Mouse (Mus musculus) midbrain, embryonic 16.5 days (tissue): Measurements from ENCODE around the gene Rbm6. TPM values are rescaled to one million over a fixed set of nuclear protein-coding genes. Genes with fewer than 3 reads are reported as not detected.
A peak's percentile ranks its signal among the peaks of the same experiment; 100 is the strongest.

Source experiments
- ATAC-seq: fragments of 200-750 bp; cut with Nextera tagmentation; 2 replicates; pipeline ENCODE4 v1.8.0; 2017; ENCODE audit warnings: moderate TSS enrichment
- H3K27ac ChIP-seq: fragments of 300-500 bp; sonication (generic); 2 replicates; pipeline ENCODE4 v1.5.1; 2014; ENCODE audit warnings: mild to moderate bottlenecking, low read length, mixed read lengths
- H3K27me3 ChIP-seq: fragments of 300-500 bp; sonication (generic); 2 replicates; pipeline ENCODE4 v1.6.1; 2014; ENCODE audit warnings: low read depth, low read length, mixed read lengths; ENCODE audit not compliant: control insufficient read depth, insufficient read depth
- H3K36me3 ChIP-seq: fragments of 300-500 bp; sonication (generic); 2 replicates; pipeline ENCODE4 v1.6.1; 2014; ENCODE audit warnings: mild to moderate bottlenecking, low read length, moderate library complexity, mixed read lengths; ENCODE audit not compliant: control insufficient read depth, insufficient read depth
- H3K4me1 ChIP-seq: fragments of 300-500 bp; sonication (generic); 2 replicates; pipeline ENCODE4 v1.6.1; 2014; ENCODE audit warnings: mild to moderate bottlenecking, low read length, mixed read lengths; ENCODE audit not compliant: control insufficient read depth, insufficient read depth
- H3K4me2 ChIP-seq: fragments of 300-500 bp; sonication (generic); 2 replicates; pipeline ENCODE4 v1.6.1; 2014; ENCODE audit warnings: mild to moderate bottlenecking, low read length, mixed read lengths
- H3K4me3 ChIP-seq: fragments of 300-500 bp; sonication (generic); 2 replicates; pipeline ENCODE4 v1.5.1; 2014; ENCODE audit warnings: low read depth, mild to moderate bottlenecking, low read length, moderate library complexity, mixed read lengths
- H3K9ac ChIP-seq: fragments of 300-500 bp; sonication (generic); 2 replicates; pipeline ENCODE4 v1.6.1; 2014; ENCODE audit warnings: low read depth, low read length, mixed read lengths
- H3K9me3 ChIP-seq: fragments of 300-500 bp; sonication (generic); replicated peaks from 2 replicates; pipeline ENCODE4 v1.6.1; 2014; ENCODE audit warnings: mild to moderate bottlenecking, low read length, mixed read lengths; ENCODE audit not compliant: control insufficient read depth, poor library complexity, severe bottlenecking
- WGBS: fragments of 180-500 bp; shearing (Covaris S2); extraction: QIAGEN DNeasy Blood & Tissue Kit; methylation state at CpG from one replicate; pipeline ENCODE4 v1.1.7; 2014; 5-methylcytosine and 5-hydroxymethylcytosine counted together
- polyA plus RNA-seq: library from polyadenylated mRNA; unstranded; fragments of >200 nt; fragmentation: Nextera tagmentation; extraction: Ambion mirVana; gene quantifications from 2 replicates; pipeline ENCODE4 v1.2.1, GENCODE M21; 2015

Rbm6 gene
- polyA plus RNA-seq, 1 experiment from 2014 or later = 95.5 TPM

GRCm38 (mm10) chr9:107774411-107774810 is 98.6 kb downstream of the Rbm6 start:
- Histone ChIP-seq H3K4me2 (no peak overlapping the region), H3K4me1 (peaks cover 8% of the 10 kb centered on the region), H3K9ac (no peak overlapping the region), H3K36me3 (peaks cover 16% of the 10 kb centered on the region), H3K27ac (no peak overlapping the region), H3K4me3 (no peak overlapping the region), H3K9me3 (no peaks in the 10 kb centered on the region), H3K27me3 (no peaks in the 10 kb centered on the region)
- 90% methylated on average over 3 of the region's 3 CpGs for WGBS
- no peak for ATAC-seq

- no peak for ATAC-seq
- H3K4me3 ChIP-seq = no peak overlapping the region
- peak overlapping the region; percentile 100; the same call in 1 of the 2 replicates for H3K9ac ChIP-seq
- peak overlapping the region; percentile 90 for H3K27ac ChIP-seq
- no peaks in the 10 kb centered on the region for H3K27me3 ChIP-seq
- WGBS = 66% methylated on average over 2 of the region's 2 CpGs
- H3K36me3 ChIP-seq = peaks cover 27% of the 10 kb centered on the region
- peaks cover 24% of the 10 kb centered on the region for H3K4me1 ChIP-seq
- no peak overlapping the region for H3K4me2 ChIP-seq
- no peaks in the 10 kb centered on the region for H3K9me3 ChIP-seq
Observed at GRCm38 (mm10) chr9:107771782-107772181, 101.3 kb downstream of the Rbm6 start.

DNA sequence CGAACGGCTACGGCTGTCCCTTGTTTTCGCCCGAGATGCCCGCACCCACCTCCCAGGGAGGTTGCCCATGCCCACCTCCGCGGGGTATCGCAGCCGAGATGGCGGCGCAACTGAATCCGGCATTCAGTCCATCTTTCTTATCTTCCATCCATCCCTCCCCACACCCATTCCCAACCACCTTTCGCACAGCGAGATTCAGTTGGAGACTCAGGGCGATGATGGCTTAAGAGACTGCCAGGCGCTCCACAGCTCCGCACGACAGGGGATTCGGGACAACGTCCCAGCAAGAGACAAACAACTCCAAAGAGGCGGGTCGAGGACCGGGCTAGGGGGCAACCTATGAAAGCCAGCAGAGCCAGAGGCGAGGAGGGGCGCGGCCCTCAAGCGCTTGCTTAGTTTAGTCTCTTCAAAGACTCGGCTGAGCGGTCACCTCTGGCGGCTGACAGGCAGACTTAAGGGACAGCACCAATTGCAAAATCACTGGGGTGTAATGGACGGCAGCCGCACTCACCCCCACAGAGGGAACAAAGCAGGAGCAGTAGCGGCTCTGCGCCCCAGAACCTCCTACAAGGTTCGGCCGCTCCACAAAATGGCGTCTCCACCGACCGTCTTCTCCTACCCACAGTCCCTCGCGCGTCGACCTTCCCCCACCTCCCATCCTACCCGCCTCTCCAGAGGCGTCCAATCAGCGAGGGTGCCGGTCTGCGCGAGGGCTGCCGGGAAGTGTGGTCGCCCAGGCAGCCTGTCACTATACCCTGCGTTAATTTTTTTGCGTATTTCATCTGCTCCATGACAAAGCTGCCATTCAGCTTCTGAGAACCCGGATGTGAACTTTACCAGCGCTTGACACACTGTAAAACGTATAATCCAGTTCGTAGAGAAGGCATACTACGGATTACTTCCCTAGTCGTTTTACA is 102.4 kb downstream of the Rbm6 start, which contains the start of gene Rbm5:
Rbm5 (minus strand) TSS at position 623 of the 917 bp plus-strand sequence.
- Histone ChIP-seq H3K27ac (peak within 1 kb of the TSS; percentile 96), H3K36me3 (peaks cover 28% of the 10 kb centered on the region), H3K9ac (peak within 1 kb of the TSS; percentile 100), H3K27me3 (no peaks in the 10 kb centered on the region), H3K9me3 (no peaks in the 10 kb centered on the region), H3K4me1 (peaks cover 24% of the 10 kb centered on the region), H3K4me2 (peak within 1 kb of the TSS; percentile 91), H3K4me3 (peak within 1 kb of the TSS; percentile 94)
- peak; percentile 100 for ATAC-seq
- 1% methylated on average over 60 of the region's 60 CpGs for WGBS

DNA sequence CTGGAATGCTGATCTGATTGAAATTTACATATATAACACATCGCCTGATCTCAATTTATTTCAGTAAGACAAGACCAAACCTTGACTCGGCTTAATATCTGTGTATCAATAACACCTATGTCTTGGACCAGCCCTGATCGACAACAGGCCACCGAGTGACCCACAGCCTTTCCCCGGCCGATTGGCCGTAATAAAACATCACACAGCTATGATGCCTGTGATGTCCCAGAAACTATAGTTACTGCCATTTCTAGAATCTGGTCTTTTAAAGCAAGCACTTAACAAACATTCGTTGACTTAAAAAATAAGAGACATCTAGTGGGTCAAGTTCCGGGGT is 103.0 kb downstream of the Rbm6 start:
- ATAC-seq = no peak
- no peaks in the 10 kb centered on the region for H3K27me3 ChIP-seq
- peak overlapping the region; percentile 94 for H3K4me3 ChIP-seq
- peaks cover 24% of the 10 kb centered on the region for H3K4me1 ChIP-seq
- peak overlapping the region; percentile 100 for H3K9ac ChIP-seq
- WGBS = 3% methylated on average over 9 of the region's 9 CpGs
- no peaks in the 10 kb centered on the region for H3K9me3 ChIP-seq
- peaks cover 29% of the 10 kb centered on the region for H3K36me3 ChIP-seq
- peak overlapping the region; percentile 91 for H3K4me2 ChIP-seq
- peak overlapping the region; percentile 96 for H3K27ac ChIP-seq

DNA sequence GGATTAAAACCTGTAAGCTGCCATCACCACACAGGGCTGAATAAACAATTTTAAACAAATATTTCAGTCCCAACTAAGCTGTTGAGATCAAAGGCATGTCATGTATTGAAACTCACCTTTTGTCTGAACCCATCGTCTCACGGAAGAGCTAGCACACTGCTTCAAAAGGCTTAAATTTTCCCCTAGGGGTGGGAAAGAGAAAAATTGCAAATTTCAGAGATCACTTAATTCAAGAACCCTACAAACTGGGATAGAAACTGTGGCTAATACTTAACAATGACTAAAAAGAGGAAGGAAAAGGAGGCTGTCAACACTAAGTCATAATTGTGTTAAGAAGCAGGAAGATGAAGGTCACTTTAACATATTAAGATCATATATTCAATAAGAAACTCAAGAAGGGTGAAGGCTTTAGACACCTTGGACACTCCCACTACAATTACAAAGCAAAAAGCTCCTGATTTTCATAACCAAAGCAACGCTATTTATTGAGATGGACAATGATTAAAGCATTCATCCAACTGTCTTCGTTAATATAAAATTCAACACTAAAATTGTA is 103.5 kb downstream of the Rbm6 start:
- ATAC-seq = no peak
- Histone ChIP-seq H3K36me3 (peaks cover 30% of the 10 kb centered on the region), H3K9ac (peak overlapping the region; percentile 100), H3K27ac (peak overlapping the region; percentile 32), H3K9me3 (no peaks in the 10 kb centered on the region), H3K4me2 (peak overlapping the region; percentile 91), H3K4me3 (peak overlapping the region; percentile 94), H3K27me3 (no peaks in the 10 kb centered on the region), H3K4me1 (peaks cover 24% of the 10 kb centered on the region)
- WGBS = 10% methylated on average over 4 of the region's 4 CpGs

GRCm38 (mm10) chr9:107768851-107769250 is 104.2 kb downstream of the Rbm6 start:
- Histone ChIP-seq H3K4me1 (peaks cover 24% of the 10 kb centered on the region), H3K27ac (no peak overlapping the region), H3K27me3 (no peaks in the 10 kb centered on the region), H3K9ac (no peak overlapping the region), H3K36me3 (peaks cover 31% of the 10 kb centered on the region), H3K4me3 (peak overlapping the region; percentile 94), H3K9me3 (no peaks in the 10 kb centered on the region), H3K4me2 (peak overlapping the region; percentile 91)
- WGBS = 68% methylated on average over 5 of the region's 5 CpGs
- ATAC-seq = no peak

DNA sequence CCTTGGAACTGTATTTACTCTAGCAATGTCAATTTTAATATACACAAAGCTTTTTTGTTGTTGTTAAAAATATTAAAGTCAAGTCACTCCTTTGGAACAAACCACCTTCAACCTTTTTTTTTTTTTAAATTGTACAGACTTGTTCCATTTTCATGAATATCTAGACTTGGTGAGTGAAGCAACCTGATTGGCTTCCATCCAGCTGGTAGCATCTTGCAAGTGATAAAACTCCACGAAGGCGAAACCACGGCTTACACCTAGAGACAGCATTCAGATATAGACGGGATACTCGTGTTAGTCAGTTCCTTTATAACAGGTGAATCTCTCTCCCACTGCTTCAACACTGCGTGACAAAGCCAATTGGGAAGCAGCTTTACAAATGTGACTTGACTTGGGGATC is 113.4 kb downstream of the Rbm6 start:
- Histone ChIP-seq H3K36me3 (peaks cover 50% of the 10 kb centered on the region), H3K4me2 (no peak overlapping the region), H3K9ac (no peak overlapping the region), H3K27ac (no peak overlapping the region), H3K27me3 (no peaks in the 10 kb centered on the region), H3K9me3 (no peaks in the 10 kb centered on the region), H3K4me1 (no peaks in the 10 kb centered on the region), H3K4me3 (no peak overlapping the region)
- ATAC-seq = no peak
- 93% methylated on average over 6 of the region's 6 CpGs for WGBS

DNA sequence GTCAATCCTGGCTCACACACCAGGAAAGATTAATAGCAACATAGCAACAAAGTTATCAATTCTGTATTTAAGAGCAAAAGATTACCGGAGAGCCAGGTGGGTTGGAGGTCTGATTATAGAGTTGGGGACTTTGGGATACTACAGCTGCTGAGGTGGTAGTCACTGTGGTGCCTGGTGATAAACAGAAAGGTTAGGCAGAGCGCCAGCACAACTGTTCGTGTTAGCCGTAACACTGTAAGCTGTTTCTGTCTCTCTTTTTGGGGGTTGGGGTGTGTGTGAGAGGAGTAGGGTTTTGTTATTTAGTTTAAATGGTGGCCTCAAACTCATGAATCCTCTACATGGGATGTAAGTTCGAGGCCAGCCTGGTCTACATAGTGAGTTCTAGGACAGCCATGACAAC is 122.7 kb downstream of the Rbm6 start:
- Histone ChIP-seq H3K9ac (no peak overlapping the region), H3K36me3 (peaks cover 78% of the 10 kb centered on the region), H3K4me2 (no peak overlapping the region), H3K9me3 (no peaks in the 10 kb centered on the region), H3K4me1 (no peaks in the 10 kb centered on the region), H3K27me3 (no peaks in the 10 kb centered on the region), H3K27ac (no peak overlapping the region), H3K4me3 (no peak overlapping the region)
- ATAC-seq = no peak
- 96% methylated on average over 5 of the region's 5 CpGs for WGBS

GRCm38 (mm10) chr9:107748063-107748462 is 125.0 kb downstream of the Rbm6 start:
- H3K27me3 ChIP-seq = no peaks in the 10 kb centered on the region
- H3K9ac ChIP-seq = no peak overlapping the region
- peaks cover 87% of the 10 kb centered on the region for H3K36me3 ChIP-seq
- no peak overlapping the region for H3K4me3 ChIP-seq
- ATAC-seq = no peak
- H3K4me2 ChIP-seq = no peak overlapping the region
- H3K4me1 ChIP-seq = no peaks in the 10 kb centered on the region
- no peak overlapping the region for H3K27ac ChIP-seq
- WGBS = 100% methylated on average over 3 of the region's 3 CpGs
- H3K9me3 ChIP-seq = no peaks in the 10 kb centered on the region
